11 mouse cellular contexts compared by ENCODE assay signal in the genomic region with DNA sequence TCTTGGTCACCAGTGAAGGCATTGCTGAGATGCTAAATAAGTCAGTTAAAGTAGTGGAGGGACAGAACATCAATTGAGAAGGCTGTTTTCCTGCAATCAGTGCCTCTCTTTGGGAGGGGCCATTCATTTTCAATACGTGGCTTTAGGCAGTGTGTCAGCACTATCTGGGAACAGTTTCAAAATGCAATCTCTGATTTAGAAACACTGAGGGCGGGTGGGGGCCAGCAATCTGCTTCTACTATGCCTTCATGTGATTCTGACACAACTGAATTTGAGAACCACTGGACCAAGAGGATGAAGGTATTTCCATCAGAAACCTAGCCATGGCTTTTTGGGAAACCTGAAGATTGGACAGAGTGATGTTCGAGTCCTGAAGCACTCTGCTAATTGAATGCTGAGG. TPM values are rescaled to one million over a fixed set of nuclear protein-coding genes. Genes with fewer than 3 reads are reported as not detected.
DNase-seq lines count a peak whose midpoint lies in the region; ATAC-seq and TF ChIP-seq lines count a peak whose summit lies in the region.
"Had no signal": no experiment of that assay in that cellular context is flagged by ENCODE, and none has a peak within 500 bp of the region (broad histone marks: within the 10 kb centered on the region; RNA-seq: fewer than 3 reads in every experiment).

No protein-coding gene starts in this region.

- H3K9me3 ChIP-seq in embryonic facial prominence, embryonic 13.5 days, result no peaks in the 10 kb centered on the region
- H3K9me3 ChIP-seq in embryonic facial prominence, embryonic 10.5 days, result no peaks in the 10 kb centered on the region
- no peaks in the 10 kb centered on the region for H3K9me3 ChIP-seq in lung, embryonic 15.5 days
- H3K9me3 ChIP-seq: midbrain, embryonic 12.5 days had no signal

- no peaks in the 10 kb centered on the region for H3K36me3 ChIP-seq in embryonic facial prominence, embryonic 13.5 days
- peaks cover 6% of the 10 kb centered on the region for H3K36me3 ChIP-seq in embryonic facial prominence, embryonic 10.5 days (replicated peaks)
- no peaks in the 10 kb centered on the region for H3K36me3 ChIP-seq in lung, embryonic 15.5 days
- H3K36me3 ChIP-seq: midbrain, embryonic 12.5 days had no signal

- TF ChIP-seq POLR2A in lung, adult 2 months (IDR thresholded peaks at IDR 0.05; ENCODE audit: borderline replicate concordance, extremely low read depth, low read depth, low read length), result no peak

- no peak for TF ChIP-seq CTCF in lung, adult 2 months (IDR thresholded peaks at IDR 0.05; ENCODE audit: insufficient read depth, low read length)

- no peak overlapping the region for H3K4me3 ChIP-seq in embryonic facial prominence, embryonic 13.5 days
- no peak overlapping the region for H3K4me3 ChIP-seq in embryonic facial prominence, embryonic 10.5 days
- H3K4me3 ChIP-seq in lung, embryonic 15.5 days, result no peak overlapping the region
- H3K4me3 ChIP-seq in lung, adult 2 months (replicated peaks; ENCODE audit: extremely low read depth, low read depth, low read length), result no peak overlapping the region
- H3K4me3 ChIP-seq: midbrain, embryonic 12.5 days had no signal

- no peaks in the 10 kb centered on the region for H3K27me3 ChIP-seq in embryonic facial prominence, embryonic 13.5 days
- H3K27me3 ChIP-seq in embryonic facial prominence, embryonic 10.5 days (replicated peaks; ENCODE audit: low read depth, poor library complexity, severe bottlenecking), result no peaks in the 10 kb centered on the region
- H3K27me3 ChIP-seq in lung, embryonic 15.5 days, result no peaks in the 10 kb centered on the region
- H3K27me3 ChIP-seq: midbrain, embryonic 12.5 days had no signal

- DNase-seq in embryonic facial prominence, embryonic 10.5 days (ENCODE audit: low spot score), result no peak
- no peak for DNase-seq in lung, adult 2 months
- peak; percentile 64 to 88 for DNase-seq in layer of hippocampus, adult 18-20 months (ENCODE audit: low spot score in 2 of 2)
- DNase-seq in right cerebral cortex, postnatal 25 days, result peak; percentile 53
- no peak for DNase-seq in embryo, embryonic 9.5 days (ENCODE audit: extremely low spot score)
- DNase-seq in lung, postnatal 10 days, result no peak

- ATAC-seq in embryonic facial prominence, embryonic 13.5 days (ENCODE audit: insufficient number of reproducible peaks, insufficient read depth, low FRiP score, low TSS enrichment, low read depth), result no peak
- ATAC-seq in lung, embryonic 15.5 days (ENCODE audit: borderline replicate concordance, extremely low read depth, low FRiP score, low TSS enrichment), result peak; percentile 41; the same call in 1 of the 2 replicates

- peak overlapping the region; percentile 32; the same call in 1 of the 2 replicates for H3K4me2 ChIP-seq in embryonic facial prominence, embryonic 13.5 days
- no peak overlapping the region for H3K4me2 ChIP-seq in lung, embryonic 15.5 days
- H3K4me2 ChIP-seq: midbrain, embryonic 12.5 days had no signal

- no peak overlapping the region for H3K9ac ChIP-seq in embryonic facial prominence, embryonic 13.5 days
- no peak overlapping the region for H3K9ac ChIP-seq in lung, embryonic 15.5 days
- H3K9ac ChIP-seq: midbrain, embryonic 12.5 days had no signal

- peak overlapping the region; percentile 78 for H3K27ac ChIP-seq in embryonic facial prominence, embryonic 13.5 days
- no peak overlapping the region for H3K27ac ChIP-seq in embryonic facial prominence, embryonic 10.5 days (replicated peaks)
- peak overlapping the region; percentile 51; the same call in 1 of the 2 replicates for H3K27ac ChIP-seq in lung, embryonic 15.5 days
- H3K27ac ChIP-seq: midbrain, embryonic 12.5 days had no signal

- peaks cover 26% of the 10 kb centered on the region for H3K4me1 ChIP-seq in embryonic facial prominence, embryonic 13.5 days
- 0 out of 2 replicates have a peak, but pooled peaks cover 3% of the 10 kb centered on the region for H3K4me1 ChIP-seq in embryonic facial prominence, embryonic 10.5 days
- H3K4me1 ChIP-seq in lung, embryonic 15.5 days, result peaks cover 20% of the 10 kb centered on the region; the same call in 1 of the 2 replicates
- no peaks in the 10 kb centered on the region for H3K4me1 ChIP-seq in lung, adult 2 months (ENCODE audit: control insufficient read depth, insufficient read depth, low read length)
- H3K4me1 ChIP-seq: midbrain, embryonic 12.5 days had no signal

- 46% methylated on average over 3 of the region's 3 CpGs for WGBS in embryonic facial prominence, embryonic 13.5 days
- 74% methylated on average over 3 of the region's 3 CpGs for WGBS in embryonic facial prominence, embryonic 10.5 days
- 57% methylated on average over 3 of the region's 3 CpGs for WGBS in lung, embryonic 15.5 days
- 51% methylated on average over 3 of the region's 3 CpGs for WGBS in lung, adult 2 months

RNA-seq across cellular contexts. Expression of gene Gm5105, which starts 28.1 kb away (rescaled TPM):
- 0.40 TPM in 1 of 2 replicates, not detected in the other for polyA plus RNA-seq in embryonic facial prominence, embryonic 13.5 days (2015; fragmentation: Nextera tagmentation; extraction: Ambion mirVana)
- polyA plus RNA-seq in embryonic facial prominence, embryonic 10.5 days (2016; fragmentation: Nextera tagmentation; extraction: Ambion mirVana), result 0.09 TPM in 1 of 2 replicates, not detected in the other
- 0.13 and 0.15 TPM in 2 replicates for polyA plus RNA-seq in lung, embryonic 15.5 days (2015; fragmentation: Nextera tagmentation; extraction: Ambion mirVana)
- polyA plus RNA-seq in lung, adult 2 months (2012; rRNA removed), result 0.15 and 0.18 TPM in 2 replicates
- total RNA-seq in layer of hippocampus, adult 18-20 months (2021), result not detected
- total RNA-seq: liver, adult 2 months had no signal
- polyA plus RNA-seq: liver, adult 2 months; midbrain, embryonic 12.5 days; stomach, embryonic 14.5 days had no signal

RNA-seq across cellular contexts. Expression of gene 1110002E22Rik, which starts 30.4 kb away (rescaled TPM):
- polyA plus RNA-seq in embryonic facial prominence, embryonic 13.5 days (2015; fragmentation: Nextera tagmentation; extraction: Ambion mirVana), result 0.40 and 0.41 TPM in 2 replicates
- 0.04 and 0.05 TPM in 2 replicates for polyA plus RNA-seq in embryonic facial prominence, embryonic 10.5 days (2016; fragmentation: Nextera tagmentation; extraction: Ambion mirVana)
- polyA plus RNA-seq in lung, embryonic 15.5 days (2015; fragmentation: Nextera tagmentation; extraction: Ambion mirVana), result 0.48 and 0.64 TPM in 2 replicates
- polyA plus RNA-seq in lung, adult 2 months (2012; rRNA removed), result 0.15 and 2.3 TPM in 2 replicates
- 1 to 10 TPM; 1.3 to 1.8 TPM for total RNA-seq in layer of hippocampus, adult 18-20 months (2021)
- polyA plus RNA-seq: liver, adult 2 months had no signal

RNA-seq across cellular contexts. Expression of gene Trmt10a, which starts 47.9 kb away (rescaled TPM):
- 12.4 and 14.0 TPM in 2 replicates for polyA plus RNA-seq in embryonic facial prominence, embryonic 13.5 days (2015; fragmentation: Nextera tagmentation; extraction: Ambion mirVana)
- polyA plus RNA-seq in embryonic facial prominence, embryonic 10.5 days (2016; fragmentation: Nextera tagmentation; extraction: Ambion mirVana), result 18.1 and 20.0 TPM in 2 replicates
- 11.4 and 12.1 TPM in 2 replicates for polyA plus RNA-seq in lung, embryonic 15.5 days (2015; fragmentation: Nextera tagmentation; extraction: Ambion mirVana)
- polyA plus RNA-seq in lung, adult 2 months (2012; rRNA removed), result 0.74 and 1.6 TPM in 2 replicates
- 1 to 10 TPM; 4.6 to 5.1 TPM for total RNA-seq in layer of hippocampus, adult 18-20 months (2021)

RNA-seq across cellular contexts. Expression of gene Mttp, which starts 49.5 kb away (rescaled TPM):
- polyA plus RNA-seq in embryonic facial prominence, embryonic 13.5 days (2015; fragmentation: Nextera tagmentation; extraction: Ambion mirVana), result 8.7 and 13.3 TPM in 2 replicates
- polyA plus RNA-seq in embryonic facial prominence, embryonic 10.5 days (2016; fragmentation: Nextera tagmentation; extraction: Ambion mirVana), result 9.8 and 10.0 TPM in 2 replicates
- 7.4 and 7.6 TPM in 2 replicates for polyA plus RNA-seq in lung, embryonic 15.5 days (2015; fragmentation: Nextera tagmentation; extraction: Ambion mirVana)
- 0.70 and 0.91 TPM in 2 replicates for polyA plus RNA-seq in lung, adult 2 months (2012; rRNA removed)
- total RNA-seq in layer of hippocampus, adult 18-20 months (2021), result 1 to 10 TPM; 6.8 to 7.1 TPM

Comparison
In these comparisons a context has a peak if more than half of its experiments do, and no peak if none do; other contexts are left out.
1. DNase-seq: peak in layer of hippocampus, adult 18-20 months (2 of 2) and right cerebral cortex, postnatal 25 days (single experiment); none in embryonic facial prominence, embryonic 10.5 days (single experiment), lung, adult 2 months (single experiment), embryo, embryonic 9.5 days (single experiment) and lung, postnatal 10 days (single experiment).